Mouse (Mus musculus): Measurements from ENCODE around the gene Tmem18. TPM values are rescaled to one million over a fixed set of nuclear protein-coding genes. Genes with fewer than 3 reads are reported as not detected.

The Tmem18 gene
- total RNA-seq (2023) = 5.8 to 8.6 TPM (median 7.3 TPM) in 4 replicates

GRCm38 (mm10) chr12:30584356-30584740 lies at the start of gene Tmem18:
TSS of gene Tmem18 (plus strand) at chr12:30584426.

Other genes with a start within 250 kb of the Tmem18 start
- not detected in 4 replicates for gene Sntg2, start 211.1 kb upstream of the Tmem18 start, total RNA-seq (2023)

All from B cell, adult 62 days (primary cell).